Mouse (Mus musculus) thymus, adult 2 months (tissue): ENCODE results near the gene Pip4k2a.

ENCODE experiments used
- CTCF ChIP-seq: fragments of 200-500 bp; IDR thresholded peaks from 2 replicates; pipeline ENCODE4 v1.5.1; 2012; ENCODE audit warnings: mild to moderate bottlenecking, control low read depth, low read length, moderate library complexity, borderline replicate concordance; ENCODE audit not compliant: control insufficient read depth, poor library complexity, insufficient read depth; ENCODE audit errors: extremely low read depth
- POLR2A ChIP-seq: fragments of 200-500 bp; IDR thresholded peaks from 2 replicates; pipeline ENCODE4 v1.6.1; 2012; ENCODE audit warnings: mild to moderate bottlenecking, low read length, control low read depth, moderate library complexity; ENCODE audit not compliant: control insufficient read depth, poor library complexity, insufficient read depth; ENCODE audit errors: extremely low read depth

GRCm38 (mm10) chr2:18799966-18800645, 197.8 kb downstream of the Pip4k2a start:
- no peak for TF ChIP-seq CTCF
- TF ChIP-seq POLR2A = no peak
